Mouse (Mus musculus): Measurements from ENCODE around the gene Bst1. TPM values are rescaled to one million over a fixed set of nuclear protein-coding genes. Genes with fewer than 3 reads are reported as not detected.

Bst1 gene
- polyA plus RNA-seq, 1 experiment from 2014 or later: not detected

DNA sequence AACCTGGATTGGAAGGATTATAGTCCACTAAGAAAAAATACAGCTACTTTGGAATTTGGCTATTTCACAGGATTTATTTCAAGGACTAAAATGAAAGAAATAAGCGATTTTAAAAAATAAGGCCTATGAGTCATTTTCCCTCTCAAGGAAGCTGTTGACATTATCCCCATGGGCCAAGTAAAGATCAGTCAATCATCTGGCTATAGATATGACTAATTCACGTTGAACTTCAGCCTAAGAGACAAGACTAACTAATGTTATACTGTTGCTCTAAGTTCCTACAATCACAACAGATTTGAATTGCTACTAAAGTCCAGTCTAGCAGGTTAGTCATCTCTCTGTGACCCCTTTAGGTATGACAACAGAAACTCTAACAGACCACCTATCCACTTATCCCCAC is 34.7 kb upstream of the Bst1 start:
- no peaks in the 10 kb centered on the region for H3K36me3 ChIP-seq (ENCODE audit: control insufficient read depth, insufficient read depth, low read length)
- H3K9ac ChIP-seq (ENCODE audit: low read length): no peak overlapping the region
- DNase-seq (ENCODE audit: low spot score) (no peak), ATAC-seq (ENCODE audit: insufficient read depth, low FRiP score, low TSS enrichment) (no peak)
- no peak overlapping the region for H3K27ac ChIP-seq (ENCODE audit: low read depth, low read length)
- no peaks in the 10 kb centered on the region for H3K9me3 ChIP-seq (ENCODE audit: control insufficient read depth, low read length)
- no peaks in the 10 kb centered on the region for H3K27me3 ChIP-seq (ENCODE audit: control insufficient read depth, insufficient read depth, low read length)
- H3K4me1 ChIP-seq (ENCODE audit: control insufficient read depth, insufficient read depth, low read length): peaks cover 5% of the 10 kb centered on the region; the same call in 1 of the 2 replicates
- 91% methylated on average over 2 of the region's 2 CpGs for WGBS
- H3K4me3 ChIP-seq (ENCODE audit: low read depth, low read length): no peak overlapping the region
- no peak overlapping the region for H3K4me2 ChIP-seq (ENCODE audit: low read depth)

DNA sequence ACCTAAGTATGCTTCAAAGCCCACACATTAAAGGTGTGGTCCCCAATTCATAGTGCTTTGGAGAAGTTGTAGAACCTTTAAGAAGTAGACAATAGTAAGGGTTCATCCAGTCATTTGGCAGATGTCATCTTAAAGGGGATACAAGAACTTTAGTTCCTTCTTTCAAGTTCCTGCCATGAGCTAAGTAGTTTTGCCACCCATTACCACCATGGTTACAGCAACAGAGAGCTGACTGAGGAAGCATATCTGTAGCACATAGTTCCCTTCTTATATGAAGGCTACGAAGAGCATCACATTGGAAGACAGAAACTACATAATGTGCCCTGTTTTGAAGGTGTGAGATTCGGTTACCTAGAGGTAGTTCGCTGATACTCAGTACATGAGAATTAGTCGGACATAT is 32.1 kb upstream of the Bst1 start:
- ATAC-seq (ENCODE audit: insufficient read depth, low FRiP score, low TSS enrichment) (no peak), DNase-seq (ENCODE audit: low spot score) (no peak)
- Histone ChIP-seq H3K4me3 (ENCODE audit: low read depth, low read length) (no peak overlapping the region), H3K9ac (ENCODE audit: low read length) (no peak overlapping the region), H3K4me2 (ENCODE audit: low read depth) (no peak overlapping the region), H3K27me3 (ENCODE audit: control insufficient read depth, insufficient read depth, low read length) (no peaks in the 10 kb centered on the region), H3K27ac (ENCODE audit: low read depth, low read length) (no peak overlapping the region), H3K36me3 (ENCODE audit: control insufficient read depth, insufficient read depth, low read length) (no peaks in the 10 kb centered on the region), H3K4me1 (ENCODE audit: control insufficient read depth, insufficient read depth, low read length) (no peaks in the 10 kb centered on the region), H3K9me3 (ENCODE audit: control insufficient read depth, low read length) (no peaks in the 10 kb centered on the region)
- 95% methylated on average over 4 of the region's 4 CpGs for WGBS

DNA sequence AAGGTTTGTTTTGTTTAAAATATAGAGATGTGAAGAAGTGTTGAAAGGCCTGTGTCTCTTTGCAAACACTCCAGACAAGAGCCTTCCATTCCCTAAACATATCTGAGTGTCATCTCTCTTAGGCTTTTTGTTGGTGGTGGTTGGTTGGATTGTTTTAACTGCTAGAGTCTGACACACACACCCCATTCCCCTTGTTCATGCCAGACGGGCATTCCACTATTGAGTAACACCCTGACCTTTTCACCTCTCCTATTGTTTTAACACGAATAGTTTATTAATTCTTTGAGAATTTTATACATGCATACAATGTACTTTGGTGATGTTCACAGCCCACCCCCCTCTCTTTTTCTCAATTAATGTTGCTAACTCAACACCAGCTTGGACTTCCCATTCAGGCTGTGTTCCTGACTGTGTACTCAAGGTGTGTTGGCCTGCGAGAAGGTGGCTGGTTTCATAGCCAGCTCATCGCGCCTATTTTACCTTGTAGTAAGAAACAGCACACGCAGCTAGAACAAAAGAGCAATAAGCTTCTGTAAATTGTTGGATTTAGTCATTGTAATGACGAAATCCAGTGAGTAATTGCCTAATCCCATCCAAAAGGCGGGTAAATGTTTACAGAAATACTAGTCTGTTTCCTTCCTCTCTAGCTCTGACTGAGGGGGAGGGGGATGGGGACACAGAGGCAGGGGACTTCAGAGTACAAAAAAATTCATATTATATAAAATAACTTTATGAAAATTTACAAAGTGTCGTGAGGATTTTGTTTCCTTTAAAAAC is 30.5 kb upstream of the Bst1 start:
- no peaks in the 10 kb centered on the region for H3K9me3 ChIP-seq (ENCODE audit: control insufficient read depth, low read length)
- H3K9ac ChIP-seq (ENCODE audit: low read length): no peak overlapping the region
- 83% methylated on average over 9 of the region's 9 CpGs for WGBS

DNA sequence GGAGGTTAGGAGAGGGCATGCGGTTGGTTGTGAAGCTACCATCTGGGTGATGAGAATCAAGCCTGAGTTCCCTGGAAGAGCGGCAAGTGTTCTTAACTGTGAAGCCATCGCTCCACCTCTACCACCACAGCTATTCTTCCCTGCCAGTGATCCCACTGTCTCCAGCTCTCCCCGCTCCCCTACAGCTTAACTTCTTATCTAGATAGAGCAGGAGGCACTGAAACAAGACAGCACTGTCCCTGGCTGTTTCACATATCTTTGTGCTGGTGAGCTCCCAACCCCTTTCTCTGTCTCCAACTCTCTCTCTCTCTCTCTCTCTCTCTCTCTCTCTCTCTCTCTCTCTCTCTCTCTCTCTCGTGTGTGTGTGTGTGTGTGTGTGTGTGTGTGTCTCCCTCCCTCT is 26.3 kb upstream of the Bst1 start:
- H3K27me3 ChIP-seq (ENCODE audit: control insufficient read depth, insufficient read depth, low read length): no peaks in the 10 kb centered on the region
- DNase-seq (ENCODE audit: low spot score): no peak
- no peaks in the 10 kb centered on the region for H3K4me1 ChIP-seq (ENCODE audit: control insufficient read depth, insufficient read depth, low read length)
- no peak overlapping the region for H3K9ac ChIP-seq (ENCODE audit: low read length)
- 90% methylated on average over 4 of the region's 5 CpGs for WGBS
- H3K36me3 ChIP-seq (ENCODE audit: control insufficient read depth, insufficient read depth, low read length): no peaks in the 10 kb centered on the region
- H3K4me3 ChIP-seq (ENCODE audit: low read depth, low read length): no peak overlapping the region
- H3K4me2 ChIP-seq (ENCODE audit: low read depth): no peak overlapping the region
- no peak for ATAC-seq (ENCODE audit: insufficient read depth, low FRiP score, low TSS enrichment)
- H3K27ac ChIP-seq (ENCODE audit: low read depth, low read length): no peak overlapping the region
- H3K9me3 ChIP-seq (ENCODE audit: control insufficient read depth, low read length): no peaks in the 10 kb centered on the region

More for the DNA sequence above, 30.5 kb upstream of the Bst1 start:
- no peak overlapping the region for H3K27ac ChIP-seq (ENCODE audit: low read depth, low read length)
- H3K4me2 ChIP-seq (ENCODE audit: low read depth): no peak overlapping the region
- no peaks in the 10 kb centered on the region for H3K36me3 ChIP-seq (ENCODE audit: control insufficient read depth, insufficient read depth, low read length)
- no peaks in the 10 kb centered on the region for H3K4me1 ChIP-seq (ENCODE audit: control insufficient read depth, insufficient read depth, low read length)
- H3K27me3 ChIP-seq (ENCODE audit: control insufficient read depth, insufficient read depth, low read length): no peaks in the 10 kb centered on the region
- ATAC-seq (ENCODE audit: insufficient read depth, low FRiP score, low TSS enrichment) (no peak), DNase-seq (ENCODE audit: low spot score) (no peak)
- H3K4me3 ChIP-seq (ENCODE audit: low read depth, low read length): no peak overlapping the region

DNA sequence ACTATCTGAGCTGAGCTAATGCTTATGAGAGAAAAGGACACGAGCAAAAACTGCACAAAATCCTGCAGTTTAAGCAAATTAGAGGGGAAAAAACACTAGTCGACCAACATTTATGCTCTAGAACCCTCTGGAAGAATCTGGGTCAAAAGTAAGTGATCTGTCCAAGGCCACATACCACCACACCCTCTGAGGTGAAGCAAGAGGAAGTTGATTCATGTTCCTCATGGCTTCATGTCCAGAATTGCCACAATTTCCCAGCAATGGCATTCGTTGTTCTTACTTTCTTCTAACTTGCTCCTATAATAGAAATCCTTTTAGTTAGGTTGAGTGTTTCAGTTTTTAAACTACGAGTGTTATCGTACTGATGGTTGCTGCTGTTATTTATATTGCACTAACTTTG is 19.2 kb upstream of the Bst1 start:
- Histone ChIP-seq H3K27me3 (ENCODE audit: control insufficient read depth, insufficient read depth, low read length) (no peaks in the 10 kb centered on the region), H3K4me1 (ENCODE audit: control insufficient read depth, insufficient read depth, low read length) (no peaks in the 10 kb centered on the region), H3K9ac (ENCODE audit: low read length) (no peak overlapping the region), H3K4me2 (ENCODE audit: low read depth) (no peak overlapping the region), H3K27ac (ENCODE audit: low read depth, low read length) (no peak overlapping the region), H3K9me3 (ENCODE audit: control insufficient read depth, low read length) (no peaks in the 10 kb centered on the region), H3K36me3 (ENCODE audit: control insufficient read depth, insufficient read depth, low read length) (no peaks in the 10 kb centered on the region), H3K4me3 (ENCODE audit: low read depth, low read length) (no peak overlapping the region)
- ATAC-seq (ENCODE audit: insufficient read depth, low FRiP score, low TSS enrichment) (no peak), DNase-seq (ENCODE audit: low spot score) (no peak)
- WGBS: 88% methylated on average over 5 of the region's 5 CpGs

DNA sequence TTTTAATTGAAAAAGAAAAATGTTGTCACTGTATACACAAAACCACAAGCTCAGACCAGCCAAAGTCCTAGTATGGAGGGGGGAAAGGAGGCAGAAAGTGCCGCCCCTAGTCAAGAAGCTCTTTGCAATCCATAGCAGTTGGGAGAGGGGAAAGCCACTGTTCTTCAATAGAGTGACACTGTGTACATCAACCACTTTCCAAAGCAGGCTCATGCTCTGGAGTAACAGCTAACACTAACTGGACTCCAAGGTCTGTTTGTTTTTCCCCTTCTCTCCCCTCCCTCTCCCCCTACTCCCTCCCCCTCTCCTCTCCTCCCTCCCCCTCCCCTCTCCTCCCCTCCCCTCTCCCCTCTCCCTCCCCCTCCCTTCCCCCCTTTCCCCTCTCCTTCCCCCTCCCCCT is 18.0 kb upstream of the Bst1 start:
- H3K36me3 ChIP-seq (ENCODE audit: control insufficient read depth, insufficient read depth, low read length): no peaks in the 10 kb centered on the region
- no peaks in the 10 kb centered on the region for H3K27me3 ChIP-seq (ENCODE audit: control insufficient read depth, insufficient read depth, low read length)
- H3K27ac ChIP-seq (ENCODE audit: low read depth, low read length): no peak overlapping the region
- no peak overlapping the region for H3K4me2 ChIP-seq (ENCODE audit: low read depth)
- H3K4me3 ChIP-seq (ENCODE audit: low read depth, low read length): no peak overlapping the region
- H3K4me1 ChIP-seq (ENCODE audit: control insufficient read depth, insufficient read depth, low read length): no peaks in the 10 kb centered on the region
- DNase-seq (ENCODE audit: low spot score): no peak
- no peak for ATAC-seq (ENCODE audit: insufficient read depth, low FRiP score, low TSS enrichment)
- WGBS: 73% methylated on average over 1 of the region's 1 CpGs
- H3K9ac ChIP-seq (ENCODE audit: low read length): no peak overlapping the region
- H3K9me3 ChIP-seq (ENCODE audit: control insufficient read depth, low read length): no peaks in the 10 kb centered on the region

DNA sequence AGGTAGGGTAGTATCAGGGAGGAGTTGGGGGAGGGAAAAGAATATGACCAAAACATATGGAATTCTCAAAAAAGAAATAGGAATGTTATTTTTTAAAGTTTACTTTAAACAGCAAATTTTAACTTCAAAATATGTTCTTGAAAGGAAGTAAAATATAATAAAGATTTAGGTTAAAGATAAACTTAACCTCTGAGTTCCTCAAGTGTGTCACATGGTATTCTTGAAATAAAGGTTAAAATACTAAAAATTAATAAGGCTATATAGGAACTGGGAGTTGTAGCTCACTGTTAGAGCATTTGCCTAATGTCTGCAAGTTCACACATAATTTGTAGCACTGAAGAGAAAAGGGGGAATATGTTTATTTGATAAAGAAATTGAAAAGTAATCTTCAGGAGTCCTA is 17.4 kb upstream of the Bst1 start:
- no peak for DNase-seq (ENCODE audit: low spot score)
- no peaks in the 10 kb centered on the region for H3K27me3 ChIP-seq (ENCODE audit: control insufficient read depth, insufficient read depth, low read length)
- H3K27ac ChIP-seq (ENCODE audit: low read depth, low read length): no peak overlapping the region
- H3K36me3 ChIP-seq (ENCODE audit: control insufficient read depth, insufficient read depth, low read length): no peaks in the 10 kb centered on the region
- H3K4me2 ChIP-seq (ENCODE audit: low read depth): no peak overlapping the region
- H3K9me3 ChIP-seq (ENCODE audit: control insufficient read depth, low read length): no peaks in the 10 kb centered on the region
- no peak overlapping the region for H3K9ac ChIP-seq (ENCODE audit: low read length)
- no peaks in the 10 kb centered on the region for H3K4me1 ChIP-seq (ENCODE audit: control insufficient read depth, insufficient read depth, low read length)
- H3K4me3 ChIP-seq (ENCODE audit: low read depth, low read length): no peak overlapping the region
- ATAC-seq (ENCODE audit: insufficient read depth, low FRiP score, low TSS enrichment): no peak

DNA sequence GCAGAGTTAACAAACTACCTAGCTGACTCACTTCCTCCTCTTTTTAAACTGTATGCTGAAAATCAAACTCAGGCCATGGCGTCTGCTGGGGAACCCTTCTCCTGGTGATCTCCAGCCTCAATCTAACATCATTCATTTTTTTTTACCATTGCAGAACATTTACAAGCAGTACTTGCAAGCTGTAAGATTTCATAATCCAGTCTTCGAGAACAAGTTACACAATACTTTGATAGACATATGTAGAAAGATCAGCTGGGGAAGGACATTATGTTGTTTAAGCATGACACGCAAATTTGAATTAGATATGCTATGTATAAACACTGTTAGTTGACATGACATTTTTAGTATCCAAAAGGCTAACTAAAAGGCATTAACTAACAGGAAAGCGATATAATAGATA is 16.9 kb upstream of the Bst1 start:
- DNase-seq (ENCODE audit: low spot score): no peak
- no peak for ATAC-seq (ENCODE audit: insufficient read depth, low FRiP score, low TSS enrichment)
- Histone ChIP-seq H3K27me3 (ENCODE audit: control insufficient read depth, insufficient read depth, low read length) (no peaks in the 10 kb centered on the region), H3K4me2 (ENCODE audit: low read depth) (no peak overlapping the region), H3K27ac (ENCODE audit: low read depth, low read length) (no peak overlapping the region), H3K4me3 (ENCODE audit: low read depth, low read length) (no peak overlapping the region), H3K4me1 (ENCODE audit: control insufficient read depth, insufficient read depth, low read length) (no peaks in the 10 kb centered on the region), H3K9me3 (ENCODE audit: control insufficient read depth, low read length) (no peaks in the 10 kb centered on the region), H3K9ac (ENCODE audit: low read length) (no peak overlapping the region), H3K36me3 (ENCODE audit: control insufficient read depth, insufficient read depth, low read length) (no peaks in the 10 kb centered on the region)
- WGBS: 93% methylated on average over 4 of the region's 4 CpGs

DNA sequence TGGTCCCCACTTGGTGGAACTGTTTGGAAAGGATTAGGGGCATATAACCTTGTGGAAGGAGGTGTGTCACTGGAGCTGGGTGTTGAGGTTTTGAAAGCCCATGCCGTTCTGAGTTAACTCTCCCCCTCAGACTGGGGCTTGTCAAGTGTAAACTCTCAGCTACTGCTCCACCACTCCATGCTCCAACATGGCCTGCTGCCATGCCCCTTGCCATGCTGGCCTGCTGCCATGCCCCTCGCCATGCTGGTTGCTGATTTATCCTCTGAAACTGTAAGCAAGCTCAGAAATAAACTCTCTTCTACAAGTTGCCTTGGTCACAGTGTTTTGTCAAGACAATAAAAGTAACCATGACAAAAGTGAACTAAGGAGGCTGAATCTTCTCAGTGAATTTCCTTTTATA is 13.3 kb upstream of the Bst1 start:
- Histone ChIP-seq H3K27me3 (ENCODE audit: control insufficient read depth, insufficient read depth, low read length) (no peaks in the 10 kb centered on the region), H3K4me1 (ENCODE audit: control insufficient read depth, insufficient read depth, low read length) (no peaks in the 10 kb centered on the region), H3K27ac (ENCODE audit: low read depth, low read length) (no peak overlapping the region), H3K36me3 (ENCODE audit: control insufficient read depth, insufficient read depth, low read length) (no peaks in the 10 kb centered on the region), H3K9ac (ENCODE audit: low read length) (no peak overlapping the region), H3K4me3 (ENCODE audit: low read depth, low read length) (no peak overlapping the region), H3K9me3 (ENCODE audit: control insufficient read depth, low read length) (no peaks in the 10 kb centered on the region), H3K4me2 (ENCODE audit: low read depth) (no peak overlapping the region)
- DNase-seq (ENCODE audit: low spot score): no peak
- no peak for ATAC-seq (ENCODE audit: insufficient read depth, low FRiP score, low TSS enrichment)
- 88% methylated on average over 2 of the region's 2 CpGs for WGBS
